Mouse (Mus musculus) gastrocnemius, postnatal 36 days (tissue): ENCODE measurements around the gene Hps1. TPM values are rescaled to one million over a fixed set of nuclear protein-coding genes. Genes with fewer than 3 reads are reported as not detected.

Source experiments
- DNase-seq, 2 experiments: peaks; one replicate each; pipeline ENCODE4 v3.0.0; 2022
- intact Hi-C: fragments of 180-260 bp; cut with DNase I; formaldehyde crosslinking; loops from one replicate; pipeline ENCODE4 v1.15.1; 2025
- total RNA-seq, 2 experiments: library from RNA; stranded (reverse); gene quantifications; 2 replicates each; pipeline ENCODE4 v1.2.3; 2021

Gene Hps1
- total RNA-seq, 2 experiments from 2014 or later, result 0.51 to 1.5 TPM

- no peak for DNase-seq
- intact Hi-C loops, result loop anchor here (10.0 kb wide), 1 partner anchor 242 kb away; the partner anchor contains the start of gene R3hcc1l
Measured at GRCm38 (mm10) chr19:42756671-42757070, 23.1 kb downstream of the Hps1 start.

GRCm38 (mm10) chr19:42755148-42755870 is 24.5 kb downstream of the Hps1 start:
- DNase-seq, result no peak
- intact Hi-C loops, result loop anchor here (10.0 kb wide), 1 partner anchor 241 kb away; the partner anchor contains the start of gene R3hcc1l

DNA sequence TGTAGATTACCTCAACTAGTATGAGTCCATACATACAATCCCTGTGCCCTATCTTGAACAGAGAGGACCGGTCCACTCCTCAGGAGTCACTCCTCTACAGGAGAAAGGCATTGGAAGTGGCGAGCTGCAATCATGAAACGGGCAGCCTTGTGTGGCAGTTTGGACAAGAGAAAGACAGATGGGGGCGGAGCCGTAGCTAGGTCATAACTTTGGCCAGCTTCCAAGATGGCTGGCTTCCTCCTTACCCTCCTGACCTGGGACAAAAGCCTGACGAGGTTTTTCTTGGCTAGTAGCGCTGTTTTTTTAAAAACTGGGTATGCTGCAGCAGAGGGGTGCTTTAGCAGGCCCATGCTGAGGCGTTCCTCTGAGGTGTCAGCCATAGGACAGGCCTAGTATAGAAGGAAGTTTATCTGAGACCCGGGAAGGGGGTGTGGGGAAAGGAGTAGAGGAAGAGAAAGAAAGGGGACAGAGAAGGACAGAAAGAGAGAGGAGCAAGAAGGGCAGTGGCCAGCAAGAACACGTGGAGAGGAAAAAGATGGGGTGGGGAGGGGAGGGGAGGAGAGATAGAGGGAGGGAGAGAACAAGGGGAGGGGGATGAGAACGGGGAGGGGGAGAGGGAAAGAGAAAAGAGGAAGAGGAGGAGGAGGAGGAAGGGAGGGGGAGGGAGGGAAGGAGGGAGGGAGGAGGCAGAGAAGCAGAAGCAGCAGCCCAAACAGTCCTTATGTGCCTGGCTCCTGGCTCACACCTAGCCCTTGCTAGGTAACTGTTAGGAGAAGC is 26.4 kb downstream of the Hps1 start:
- DNase-seq, result peak; percentile 60 to 64
- intact Hi-C loops, result loop anchor here (10.0 kb wide), 1 partner anchor 239 kb away; the partner anchor contains the start of gene R3hcc1l

DNA sequence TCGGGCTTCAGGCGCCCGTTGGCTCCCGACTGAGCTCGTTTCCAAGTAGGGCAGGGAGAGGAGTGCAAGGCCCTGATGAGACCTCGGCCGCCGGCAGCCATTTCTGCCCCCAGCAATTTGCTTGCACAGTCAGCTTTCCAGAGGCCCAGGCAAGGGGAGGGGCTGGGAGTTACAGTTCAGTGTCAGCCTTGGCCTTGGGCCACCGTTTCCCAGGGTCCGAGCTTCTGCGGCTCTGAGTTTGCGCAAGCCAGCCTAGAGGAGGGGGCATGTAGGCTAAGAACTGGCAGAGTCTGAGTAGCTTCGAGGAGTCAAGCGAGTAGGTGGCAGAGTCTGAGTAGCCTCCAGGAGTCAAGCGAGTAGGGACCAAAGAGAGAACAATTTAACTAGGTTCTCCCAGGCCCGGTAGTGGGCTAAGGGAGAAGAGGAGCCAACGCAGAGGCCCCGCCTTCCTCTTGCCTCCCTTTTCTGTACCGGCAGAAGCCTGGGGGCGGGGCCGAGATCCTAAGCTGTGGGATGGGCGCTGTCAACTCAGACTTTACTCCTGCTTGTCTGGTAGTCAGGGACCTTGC is 27.3 kb downstream of the Hps1 start, which contains the start of gene Pyroxd2:
TSS of gene Pyroxd2 (minus strand) at position 413 of the 569 bp plus-strand sequence.
- peak; percentile 71 to 74 for DNase-seq
- intact Hi-C loops, result loop anchor here (10.0 kb wide), 1 partner anchor 238 kb away; the partner anchor contains the start of gene R3hcc1l

DNA sequence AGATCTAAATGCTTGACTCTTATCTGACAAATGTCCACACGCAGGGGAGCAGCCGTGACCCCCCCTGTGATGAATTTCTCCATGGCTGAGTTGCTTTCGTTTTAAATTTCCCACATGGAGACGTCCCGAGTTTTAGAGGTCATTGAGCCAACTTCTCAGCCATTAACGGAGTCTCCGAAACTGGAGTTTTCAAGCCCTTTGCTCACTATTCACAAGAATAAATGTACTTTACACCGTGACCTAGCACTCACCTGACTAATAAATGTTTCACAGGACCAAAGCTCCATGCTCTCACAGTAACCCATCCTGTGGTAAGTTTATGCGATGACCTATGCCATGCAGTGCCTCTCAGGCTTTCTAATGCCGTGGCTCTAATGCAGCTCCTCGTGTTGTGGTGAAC is 29.6 kb downstream of the Hps1 start:
- no peak for DNase-seq
- intact Hi-C loops, result loop anchor here (10.0 kb wide), 1 partner anchor 235 kb away; the partner anchor contains the start of gene R3hcc1l

DNA sequence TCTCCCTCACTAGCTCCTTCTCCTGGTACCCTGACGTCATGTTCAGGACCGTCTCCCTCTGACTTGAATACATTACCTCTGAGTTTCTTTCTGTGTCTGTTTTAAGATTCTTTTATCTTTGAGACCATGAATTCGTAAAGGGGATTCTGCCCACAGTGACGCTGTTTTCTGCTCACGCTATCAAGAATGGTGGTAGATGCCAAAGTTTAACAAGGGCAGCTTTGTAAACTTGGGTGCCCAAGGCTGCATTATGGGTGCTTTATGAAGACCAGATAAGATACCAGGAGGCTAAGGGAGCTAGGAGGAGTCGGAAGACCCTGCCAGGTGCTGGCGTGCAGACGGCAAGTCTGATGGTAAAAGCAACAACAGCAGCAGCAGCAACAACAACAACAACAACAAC is 33.1 kb downstream of the Hps1 start:
- DNase-seq, result no peak
- intact Hi-C loops, result loop anchor here (5.0 kb wide), 1 partner anchor 154 kb away; no protein-coding TSS in a partner anchor

GRCm38 (mm10) chr19:42745869-42746224 is 33.9 kb downstream of the Hps1 start:
- no peak for DNase-seq
- intact Hi-C loops, result loop anchor here (5.0 kb wide), 1 partner anchor 154 kb away; no protein-coding TSS in a partner anchor

DNA sequence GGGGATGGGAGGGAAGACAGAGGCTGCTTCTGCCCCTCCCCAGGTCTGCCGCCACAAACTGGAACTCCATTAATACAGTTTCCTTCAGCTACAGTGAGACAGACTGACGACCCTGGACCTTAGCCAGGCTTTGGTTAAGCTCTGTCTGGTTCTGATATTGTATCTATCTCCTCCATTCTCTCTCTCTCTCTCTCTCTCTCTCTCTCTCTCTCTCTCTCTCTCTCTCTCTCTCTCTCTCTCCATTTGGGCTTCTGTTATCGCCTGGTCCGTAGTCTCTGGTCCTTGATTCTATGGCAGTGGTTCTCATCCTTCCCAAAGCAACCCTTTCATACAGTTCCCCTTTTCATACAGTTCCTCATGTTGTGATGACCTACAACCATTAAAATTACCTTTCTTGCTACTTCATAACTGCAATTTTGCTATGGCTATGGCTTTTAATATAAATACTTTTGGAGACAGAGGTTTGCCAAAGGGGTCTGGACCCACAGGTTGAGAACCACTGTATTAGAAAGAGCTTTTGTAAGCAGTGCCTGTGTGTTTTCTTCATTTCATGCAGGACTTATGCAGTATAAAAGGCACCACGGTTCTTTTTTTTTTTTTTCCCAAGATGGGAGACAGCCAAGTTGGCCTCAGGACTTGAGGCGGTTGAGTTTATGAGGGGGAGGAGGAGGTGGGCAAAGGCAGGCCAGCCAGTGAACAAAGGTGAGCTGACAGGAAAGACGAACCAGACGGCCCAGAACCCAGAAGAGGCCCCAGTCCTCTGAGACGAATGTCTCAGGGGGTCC is 34.5 kb downstream of the Hps1 start:
- no peak for DNase-seq
- intact Hi-C loops, result loop anchor here (5.0 kb wide), 1 partner anchor 153 kb away; no protein-coding TSS in a partner anchor

DNA sequence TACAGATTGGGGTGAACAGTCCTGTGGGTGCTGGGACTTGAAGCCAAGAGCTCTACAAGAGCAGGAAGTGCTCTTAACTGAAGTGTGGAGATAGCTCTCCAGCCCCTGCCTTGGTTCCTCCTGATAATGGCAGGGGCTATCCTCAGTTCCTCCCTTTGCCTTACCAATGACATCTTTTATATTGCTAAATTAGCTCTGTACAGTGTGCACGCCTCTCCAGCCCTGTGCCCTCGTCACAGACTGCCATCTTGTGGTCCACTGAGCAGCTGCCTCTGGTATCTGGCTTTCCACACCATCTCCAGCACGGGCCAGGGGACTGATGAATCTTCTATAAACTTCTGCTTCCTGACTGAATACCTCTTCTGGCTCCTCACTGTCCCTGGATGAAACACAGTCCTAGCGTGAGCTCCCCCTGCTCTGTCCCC is 35.6 kb downstream of the Hps1 start:
- intact Hi-C loops, result no loop called here
- DNase-seq, result peak; percentile 39 to 46

GRCm38 (mm10) chr19:42743261-42743660 is 36.5 kb downstream of the Hps1 start:
- no peak for DNase-seq
- intact Hi-C loops, result no loop called here

DNA sequence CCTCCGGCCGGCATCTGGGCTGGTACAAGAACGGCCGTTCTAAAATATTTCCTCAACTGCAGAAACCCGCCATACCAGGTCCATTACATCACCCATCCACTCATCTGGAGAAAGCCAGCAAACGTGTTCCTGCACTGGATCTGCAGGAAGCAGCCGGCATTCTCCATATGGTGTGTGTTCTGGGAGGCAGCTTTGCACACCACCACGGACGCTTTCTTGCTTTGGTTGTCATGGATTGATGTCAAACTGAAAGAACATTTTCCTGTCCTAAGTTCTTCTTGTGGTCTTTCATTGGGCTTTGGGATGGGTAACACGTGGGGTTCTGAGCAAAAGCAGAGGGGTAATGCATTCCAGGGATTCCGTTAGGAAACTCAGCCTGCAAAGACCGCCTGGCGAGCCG is 37.9 kb downstream of the Hps1 start:
- intact Hi-C loops, result no loop called here
- DNase-seq, result no peak

GRCm38 (mm10) chr19:42740163-42740899 is 39.4 kb downstream of the Hps1 start:
- intact Hi-C loops, result no loop called here

GRCm38 (mm10) chr19:42739734-42740133 is 40.0 kb downstream of the Hps1 start:
- no peak for DNase-seq
- intact Hi-C loops, result no loop called here

More at GRCm38 (mm10) chr19:42740163-42740899, 39.4 kb downstream of the Hps1 start:
- DNase-seq, result no peak

DNA sequence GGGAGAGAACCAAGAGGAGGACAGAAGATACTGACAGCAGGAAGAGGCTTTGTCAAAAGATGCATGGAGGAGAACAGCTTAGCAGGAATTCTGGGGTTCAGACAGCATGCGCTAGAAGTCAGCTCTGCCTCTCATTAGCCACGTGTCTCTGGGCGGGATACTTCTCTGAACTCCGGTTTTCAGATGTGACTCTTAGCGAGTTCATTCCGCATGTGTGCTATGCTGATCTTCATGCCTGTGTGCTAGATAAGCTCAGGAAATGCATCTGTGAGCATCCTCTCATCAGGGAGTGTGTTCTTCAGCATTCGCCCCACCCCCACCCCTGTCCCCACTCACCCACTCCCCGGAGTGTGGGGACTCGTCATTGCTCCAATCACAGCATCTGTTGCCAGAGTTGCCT is 42.0 kb downstream of the Hps1 start:
- intact Hi-C loops, result no loop called here
- no peak for DNase-seq

- no peak for DNase-seq
Measured at GRCm38 (mm10) chr19:42734982-42735381, 44.8 kb downstream of the Hps1 start.

DNA sequence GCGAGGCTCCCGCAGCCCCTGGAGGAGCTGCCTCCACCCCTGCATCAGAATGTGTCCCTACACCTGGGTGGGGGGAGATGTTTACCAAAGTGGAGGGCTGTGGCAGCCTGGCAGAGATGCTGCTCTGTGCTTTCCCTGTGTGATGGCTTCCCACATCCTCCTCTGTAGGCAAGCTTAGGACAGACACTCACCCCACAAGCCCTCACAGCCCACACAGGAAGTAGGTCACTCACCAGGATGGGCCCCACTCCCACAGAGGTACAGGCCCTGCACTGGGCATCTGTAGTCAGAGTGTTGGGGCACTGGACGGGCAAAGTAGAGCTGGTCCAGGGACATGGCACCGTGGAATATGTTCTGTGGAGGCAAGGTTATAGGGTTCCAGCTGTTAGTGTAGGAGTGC is 52.4 kb downstream of the Hps1 start:
- DNase-seq, result no peak
- intact Hi-C loops, result no loop called here

More at GRCm38 (mm10) chr19:42734982-42735381, 44.8 kb downstream of the Hps1 start:
- intact Hi-C loops, result no loop called here

- intact Hi-C loops, result no loop called here
- no peak for DNase-seq
Measured at GRCm38 (mm10) chr19:42726766-42727165, 53.0 kb downstream of the Hps1 start.

- intact Hi-C loops, result no loop called here
- DNase-seq, result no peak
Measured at GRCm38 (mm10) chr19:42725973-42726350, 53.8 kb downstream of the Hps1 start.
